Mouse (Mus musculus) right cerebral cortex, adult 18-20 months (tissue): ENCODE data around the gene Syt3.
A peak's percentile ranks its signal among the peaks of the same experiment; 100 is the strongest.

Experiments used
- DNase-seq: peaks from one replicate; pipeline ENCODE4 v3.0.0; 2022; ENCODE audit warnings: mixed read lengths

Gene Syt3

GRCm38 (mm10) chr7:44383980-44384715, at the start of gene Syt3:
TSS of gene Syt3 (plus strand) at chr7:44384102.
- DNase-seq = peak; percentile 84

- no peak for DNase-seq
Measured at GRCm38 (mm10) chr7:44334139-44334538, 49.8 kb upstream of the Syt3 start.

- peak; percentile 70 for DNase-seq
Measured at GRCm38 (mm10) chr7:44335031-44335878, 48.6 kb upstream of the Syt3 start.

GRCm38 (mm10) chr7:44336046-44337021, 47.6 kb upstream of the Syt3 start:
- peak; percentile 76 for DNase-seq

- DNase-seq = peak; percentile 66
Measured at GRCm38 (mm10) chr7:44337121-44337849, 46.6 kb upstream of the Syt3 start.

- peak; percentile 55 for DNase-seq
Measured at GRCm38 (mm10) chr7:44340226-44340625, 43.7 kb upstream of the Syt3 start.

GRCm38 (mm10) chr7:44341119-44341518, 42.8 kb upstream of the Syt3 start:
- no peak for DNase-seq

- DNase-seq = peak; percentile 69
Measured at GRCm38 (mm10) chr7:44341714-44342113, 42.2 kb upstream of the Syt3 start.

GRCm38 (mm10) chr7:44343459-44344015, 40.4 kb upstream of the Syt3 start:
- DNase-seq = no peak

- DNase-seq = no peak
Measured at GRCm38 (mm10) chr7:44344622-44345021, 39.3 kb upstream of the Syt3 start.

GRCm38 (mm10) chr7:44349043-44349442, 34.9 kb upstream of the Syt3 start:
- DNase-seq = no peak

GRCm38 (mm10) chr7:44350957-44351711, 32.8 kb upstream of the Syt3 start:
- peak; percentile 87 for DNase-seq

- DNase-seq = no peak
Measured at GRCm38 (mm10) chr7:44351881-44352749, 31.8 kb upstream of the Syt3 start.

GRCm38 (mm10) chr7:44352750-44353600, 30.9 kb upstream of the Syt3 start:
- DNase-seq = no peak

GRCm38 (mm10) chr7:44353601-44354340, 30.1 kb upstream of the Syt3 start:
- no peak for DNase-seq

GRCm38 (mm10) chr7:44355411-44355810, 28.5 kb upstream of the Syt3 start:
- no peak for DNase-seq

- DNase-seq = no peak
Measured at GRCm38 (mm10) chr7:44356590-44357481, 27.1 kb upstream of the Syt3 start.
